Mouse (Mus musculus): ENCODE measurements around the gene Arntl2.

DNA sequence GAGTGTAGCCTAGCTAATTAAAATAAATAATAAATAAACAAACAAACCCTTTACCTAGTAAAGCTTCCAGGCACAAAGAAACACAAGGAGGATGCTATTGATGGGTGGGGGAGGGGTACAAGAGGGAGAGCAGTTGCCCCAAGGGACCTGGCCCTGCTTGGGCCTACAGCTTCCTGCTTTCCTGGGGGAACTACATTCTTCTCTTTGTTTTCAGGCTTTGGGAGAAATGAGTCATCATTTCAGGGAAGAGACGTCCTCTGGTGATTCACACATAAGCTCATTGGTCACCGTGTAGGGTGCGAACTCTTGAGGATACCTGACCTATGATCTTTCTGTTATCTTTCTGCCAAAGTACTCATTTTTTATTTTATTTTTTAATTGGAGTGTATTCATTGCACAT lies 2.3 kb upstream of the Arntl2 start:
- no peak for TF ChIP-seq CTCF (IDR thresholded peaks at IDR 0.05; ENCODE audit: extremely low read depth, insufficient read depth, low read length)
- TF ChIP-seq POLR2A (IDR thresholded peaks at IDR 0.05; ENCODE audit: extremely low read depth, insufficient read depth, low read length): no peak

Measured in cortical plate, adult 2 months (tissue).